Mouse (Mus musculus): ENCODE results near the gene Serinc4.

GRCm38 (mm10) chr2:121474180-121474535 lies 17.6 kb upstream of the Serinc4 start:
- TF ChIP-seq MAFK (IDR thresholded peaks at IDR 0.05; ENCODE audit: insufficient read depth, low read depth, low read length) (no peak), ZC3H11A (IDR thresholded peaks at IDR 0.05; ENCODE audit: borderline replicate concordance, low read depth, low read length) (no peak)

Data from ES-E14 (cell line).